Mouse (Mus musculus) ovary, adult 18-20 months (tissue): ENCODE results near the gene Cdt1.

ENCODE experiments used
- DNase-seq: peaks from one replicate; pipeline ENCODE4 v3.0.0; 2022; ENCODE audit warnings: low spot score, mixed read lengths

Gene Cdt1

DNA sequence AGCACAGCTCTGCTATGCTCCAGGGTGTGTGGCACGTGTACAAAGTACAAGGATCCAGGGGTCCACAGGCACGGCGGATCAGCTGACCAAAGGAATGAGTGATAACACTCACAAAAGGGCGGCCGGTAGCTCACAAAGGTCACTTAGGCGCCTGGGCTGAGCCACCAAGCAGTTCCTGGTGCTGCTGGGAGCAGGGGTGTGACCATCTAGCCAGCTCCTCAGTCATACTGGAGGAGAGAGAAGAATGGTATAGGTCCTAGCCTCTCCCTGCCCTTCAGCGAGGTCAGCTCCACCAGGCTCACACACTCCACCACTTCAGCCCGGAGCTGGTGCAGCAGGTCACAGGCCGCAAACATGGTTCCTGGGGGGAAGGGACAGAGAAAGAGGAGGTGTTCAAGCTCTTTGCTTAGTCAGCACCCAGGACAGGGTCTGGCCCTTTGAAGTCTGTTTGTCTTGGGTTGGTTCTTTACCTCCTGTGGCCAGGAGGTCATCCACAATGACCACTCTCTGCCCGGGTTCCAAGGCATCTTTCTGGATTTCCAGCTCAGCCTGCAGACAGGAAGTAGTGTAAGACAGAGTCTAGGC is 6.9 kb downstream of the Cdt1 start:
- no peak for DNase-seq

DNA sequence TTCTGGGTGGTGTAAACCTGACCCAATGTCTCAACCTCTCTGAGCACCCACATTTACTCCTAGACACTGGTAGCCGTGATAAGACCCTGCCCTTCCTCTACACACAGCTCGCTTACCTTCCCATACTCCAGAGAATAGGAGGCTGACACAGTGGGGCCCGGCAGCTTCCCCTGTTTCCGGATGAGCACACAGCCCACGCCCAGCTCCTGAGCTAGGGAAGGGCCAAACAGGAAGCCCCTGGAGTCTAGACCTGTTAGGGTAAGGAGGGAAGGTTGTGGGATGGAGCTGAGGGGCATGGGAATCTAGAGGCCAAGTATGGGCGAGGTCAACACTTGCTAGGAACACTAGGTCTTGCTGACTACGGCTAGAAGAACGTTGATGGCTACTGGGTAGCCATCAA is 7.5 kb downstream of the Cdt1 start:
- DNase-seq: no peak

DNA sequence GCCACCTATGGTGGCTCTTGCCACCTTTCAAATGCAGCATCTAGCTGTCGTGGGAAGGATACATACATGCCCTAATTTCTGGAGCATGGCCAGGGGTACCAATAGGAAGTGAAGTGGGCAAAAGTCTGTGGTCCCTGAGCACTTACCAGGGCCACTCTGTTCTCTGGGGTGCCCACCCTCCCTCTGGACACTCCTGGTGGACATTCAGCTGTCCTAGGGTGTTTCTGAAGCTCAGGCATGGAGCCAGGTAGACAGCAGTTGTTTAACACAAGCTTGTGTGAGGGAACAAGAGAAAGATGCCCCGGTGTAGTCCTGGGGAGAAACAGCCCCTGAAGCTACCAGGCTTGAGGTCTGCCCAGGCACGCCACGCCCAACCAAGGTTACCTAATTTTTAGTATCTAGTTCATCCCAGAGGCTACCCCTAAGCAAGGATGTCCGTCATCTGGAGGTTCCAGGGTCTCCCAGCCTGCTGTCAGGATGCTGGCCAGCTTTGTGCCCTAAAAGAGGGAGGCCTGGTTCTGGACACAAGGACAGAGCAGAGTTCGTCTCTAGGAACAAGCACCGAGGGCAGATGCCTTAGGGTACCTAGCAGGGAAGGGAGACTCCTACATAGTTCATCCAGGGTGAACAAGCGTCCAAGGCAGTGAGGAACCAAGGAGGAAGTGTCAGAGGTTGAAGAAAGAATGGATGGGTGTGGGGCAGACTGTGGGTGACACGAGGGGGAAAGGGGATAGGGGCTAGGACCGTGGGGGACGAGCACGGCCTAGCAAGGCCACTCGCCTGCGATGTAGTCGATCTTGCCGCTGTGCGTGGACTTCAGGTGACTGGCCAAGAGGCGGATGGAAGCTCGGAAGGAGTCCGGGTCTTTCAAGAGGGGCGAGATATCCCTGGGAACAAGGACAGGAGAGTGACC is 8.2 kb downstream of the Cdt1 start:
- DNase-seq: no peak

DNA sequence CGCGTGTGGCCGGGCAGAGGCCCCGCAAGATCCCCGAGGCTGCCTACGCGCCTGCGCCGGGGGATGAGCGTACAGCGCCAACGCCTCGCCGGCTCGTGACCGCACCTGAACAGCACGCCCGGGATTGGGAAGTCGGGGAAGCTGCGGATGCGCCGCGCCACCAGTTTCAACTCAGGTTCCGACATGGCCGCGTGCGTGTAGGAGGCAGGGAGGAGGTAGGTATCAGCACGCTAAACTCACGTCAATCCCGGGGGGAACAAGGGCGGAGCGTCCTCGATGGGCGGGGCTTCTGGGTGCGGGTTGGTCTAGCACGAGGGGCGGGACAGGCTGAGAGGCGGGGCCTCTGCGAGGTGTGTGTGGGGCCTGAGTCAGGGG is 8.8 kb downstream of the Cdt1 start, which contains the start of gene Aprt:
TSS of gene Aprt (minus strand) at position 262 of the 375 bp plus-strand sequence.
- peak; percentile 91 for DNase-seq

DNA sequence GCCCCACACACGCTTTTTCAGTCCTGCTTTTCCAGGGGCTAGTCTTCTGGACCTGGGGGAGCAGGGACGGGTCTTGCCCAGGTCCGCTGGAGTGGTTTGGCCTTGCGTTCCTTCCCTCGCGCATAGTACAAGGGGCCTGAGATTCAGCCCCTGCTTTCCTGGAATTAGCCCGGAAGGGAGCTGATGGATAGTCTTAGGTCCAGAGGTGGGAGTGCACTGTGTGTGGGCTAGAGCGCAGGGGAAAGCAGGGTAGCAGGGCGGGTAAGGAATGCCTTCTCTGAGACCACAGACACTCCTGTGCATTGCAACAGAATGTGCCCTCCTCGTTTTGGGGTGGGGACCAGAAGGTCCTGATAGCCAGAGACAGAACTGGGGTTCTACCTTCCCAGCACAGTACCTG is 9.3 kb downstream of the Cdt1 start:
- DNase-seq: no peak

DNA sequence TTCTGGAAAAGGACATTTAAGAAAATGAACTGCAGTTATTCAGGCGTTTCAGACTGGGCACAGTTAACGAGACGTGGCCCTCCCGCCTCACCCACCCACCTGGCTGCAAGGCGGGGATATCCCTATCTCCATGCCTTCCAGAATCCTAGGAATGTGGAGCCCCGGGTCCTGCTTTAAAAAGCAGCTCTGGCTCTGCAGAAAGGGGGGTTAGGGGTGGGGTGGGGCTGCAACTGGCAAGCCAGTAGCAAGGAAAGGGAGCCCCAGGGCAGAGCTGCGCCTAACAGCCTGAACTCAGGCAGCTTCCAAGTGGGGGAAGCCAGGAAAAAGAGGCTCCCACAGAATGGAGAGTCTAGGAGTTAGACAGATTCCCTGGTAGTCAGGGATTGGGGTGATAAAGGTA is 11.4 kb downstream of the Cdt1 start:
- no peak for DNase-seq

DNA sequence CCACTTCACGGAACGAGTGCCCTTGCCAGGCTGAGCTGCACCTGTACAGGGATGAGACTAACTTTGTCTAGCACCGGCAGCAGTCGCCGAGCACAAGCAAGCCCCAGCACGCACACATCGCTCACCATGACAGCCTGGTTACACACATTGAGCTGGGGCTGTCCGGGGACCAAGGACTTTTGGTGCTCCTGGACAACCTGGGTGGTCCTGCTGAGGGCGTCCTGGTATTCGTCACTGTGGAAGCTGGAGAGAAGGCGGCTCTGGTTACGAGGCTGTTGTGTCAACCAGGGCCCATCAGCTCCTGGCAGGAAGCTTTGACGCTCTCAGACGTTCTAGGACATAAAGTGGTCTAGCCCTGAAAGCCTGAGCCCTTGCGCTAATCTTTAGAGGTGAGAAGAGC is 13.1 kb downstream of the Cdt1 start:
- DNase-seq: no peak

DNA sequence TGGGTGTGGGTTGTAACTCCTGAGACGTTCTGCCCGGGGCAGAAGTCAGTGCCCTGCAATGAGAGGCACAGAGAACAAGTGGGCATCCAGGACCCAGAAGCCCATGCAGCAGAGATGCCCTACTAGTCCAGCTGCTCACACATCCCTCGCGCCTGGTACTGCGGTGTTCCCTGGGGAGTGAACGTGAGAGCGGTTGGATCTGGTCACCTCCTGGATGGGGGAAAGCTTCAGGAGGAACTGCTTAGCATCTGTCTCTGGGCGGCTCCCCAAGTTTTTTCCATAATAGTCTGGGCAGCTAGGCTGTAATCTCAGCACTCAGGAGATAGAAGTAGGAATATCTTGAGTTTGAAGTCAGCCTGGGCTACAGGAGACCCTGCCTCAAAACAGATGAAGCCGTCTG is 17.2 kb downstream of the Cdt1 start:
- DNase-seq: no peak

DNA sequence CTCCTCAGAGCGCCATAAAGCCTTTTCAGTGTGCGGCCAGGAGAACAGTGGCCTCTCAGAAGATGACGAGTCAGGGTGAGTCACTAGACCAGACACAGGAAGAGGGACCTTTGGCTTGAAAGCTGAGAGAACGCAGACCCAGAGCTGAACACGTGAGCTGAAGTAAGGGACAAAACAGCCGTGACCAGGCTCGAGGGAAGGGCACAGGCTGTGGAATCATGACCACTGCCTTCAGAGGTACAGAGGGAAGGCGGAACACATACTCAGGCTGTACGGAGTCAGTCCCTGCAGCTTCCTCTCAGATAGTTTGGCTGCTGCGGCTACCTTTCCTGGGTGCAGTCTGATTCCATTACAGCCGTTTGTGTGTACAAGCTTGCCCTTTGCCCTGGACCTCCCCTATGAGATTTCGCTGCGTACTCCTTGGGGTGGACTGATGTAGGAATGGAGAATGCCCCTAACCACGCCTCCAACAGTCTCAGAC is 17.6 kb downstream of the Cdt1 start:
- no peak for DNase-seq

DNA sequence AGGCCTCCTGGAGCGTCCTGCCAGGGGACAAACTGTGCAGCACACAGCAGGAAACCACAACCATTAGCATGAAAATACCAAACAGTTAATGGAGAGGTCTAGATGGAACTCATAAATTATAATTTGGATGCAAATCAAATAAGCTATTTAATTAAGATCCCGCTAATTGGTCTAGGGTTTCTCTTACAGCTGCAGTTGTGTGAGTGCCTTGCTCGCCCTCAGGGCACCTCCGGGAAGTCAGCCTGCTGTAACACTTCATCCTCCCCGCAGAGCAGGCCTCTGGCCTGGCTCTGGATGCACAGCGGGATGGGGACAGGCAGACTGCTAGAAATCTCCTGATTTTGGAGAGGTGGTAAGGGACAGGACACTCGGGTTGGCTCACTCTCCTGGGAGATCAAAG is 18.4 kb downstream of the Cdt1 start:
- DNase-seq: no peak

DNA sequence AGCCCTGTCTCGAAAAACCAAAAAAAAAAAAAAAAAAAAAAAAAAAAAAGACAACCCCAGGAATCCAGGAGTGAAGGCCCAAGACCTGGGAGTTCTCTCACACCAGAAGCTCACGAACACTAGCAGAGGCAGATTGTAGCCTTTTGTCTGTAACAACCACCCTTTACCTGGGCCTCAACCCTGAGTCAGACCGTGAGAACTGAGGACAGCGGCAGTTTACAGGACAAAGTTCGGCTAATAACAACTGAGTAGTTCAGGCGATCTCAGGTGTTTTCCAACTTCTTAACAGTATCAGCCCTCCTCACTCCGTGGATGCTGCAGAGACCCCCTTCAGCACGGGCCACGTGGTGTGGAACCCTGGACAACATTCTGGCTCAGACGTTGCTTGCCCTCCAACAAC is 18.9 kb downstream of the Cdt1 start:
- no peak for DNase-seq

DNA sequence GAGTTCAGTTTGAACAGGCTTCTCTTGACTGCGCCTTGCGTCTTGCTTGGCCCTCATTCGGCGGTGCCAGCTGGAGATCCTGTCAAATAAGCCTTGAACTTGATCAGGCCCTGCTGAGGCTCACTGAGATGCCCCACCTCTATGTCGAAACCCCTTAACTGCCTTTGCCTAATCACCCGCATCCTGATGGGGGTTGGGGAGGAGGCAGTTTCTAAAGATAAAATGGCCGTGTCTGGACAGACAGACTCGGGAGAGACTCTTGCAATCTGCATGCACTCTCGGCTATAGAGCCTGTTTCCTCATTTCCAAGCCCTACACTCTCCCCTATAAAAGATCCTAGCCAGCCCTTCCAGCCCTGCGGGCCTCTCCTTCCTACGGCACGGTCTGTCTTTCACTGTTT is 25.4 kb downstream of the Cdt1 start:
- no peak for DNase-seq

DNA sequence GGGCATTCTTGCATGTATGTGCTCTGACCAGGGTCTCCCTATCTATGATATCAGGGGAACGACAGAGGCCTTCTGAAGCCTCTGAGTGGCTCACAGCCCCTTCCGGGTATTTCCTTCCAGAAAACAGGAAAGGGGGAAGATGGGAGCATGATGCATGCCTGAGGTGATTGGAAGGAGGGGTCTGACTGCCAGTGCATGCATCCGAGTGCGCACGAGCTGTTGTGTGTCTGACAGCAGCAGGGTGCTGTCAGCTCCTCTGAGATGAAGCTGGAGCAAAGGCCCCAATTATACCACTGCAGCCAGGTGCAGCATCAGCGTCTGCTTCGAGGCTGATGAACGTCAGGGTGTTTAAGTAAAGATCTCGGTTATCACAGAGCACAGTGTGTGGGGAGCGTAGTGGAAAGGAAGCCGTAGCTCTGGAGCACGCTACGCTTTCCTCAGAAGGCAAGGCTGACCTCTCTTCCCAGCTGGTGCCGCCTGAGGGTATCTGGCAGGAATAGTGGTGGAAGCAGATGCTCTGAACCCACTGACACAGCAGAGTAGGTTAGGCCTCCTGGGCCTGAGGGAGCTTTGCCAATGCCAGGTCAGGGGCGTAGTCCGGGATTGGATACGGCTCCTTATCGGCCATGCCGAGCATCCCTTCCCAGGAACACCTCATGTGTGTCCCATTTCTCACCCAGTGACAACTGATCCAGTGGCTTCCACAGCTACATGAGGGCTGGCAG is 26.1 kb downstream of the Cdt1 start:
- no peak for DNase-seq

DNA sequence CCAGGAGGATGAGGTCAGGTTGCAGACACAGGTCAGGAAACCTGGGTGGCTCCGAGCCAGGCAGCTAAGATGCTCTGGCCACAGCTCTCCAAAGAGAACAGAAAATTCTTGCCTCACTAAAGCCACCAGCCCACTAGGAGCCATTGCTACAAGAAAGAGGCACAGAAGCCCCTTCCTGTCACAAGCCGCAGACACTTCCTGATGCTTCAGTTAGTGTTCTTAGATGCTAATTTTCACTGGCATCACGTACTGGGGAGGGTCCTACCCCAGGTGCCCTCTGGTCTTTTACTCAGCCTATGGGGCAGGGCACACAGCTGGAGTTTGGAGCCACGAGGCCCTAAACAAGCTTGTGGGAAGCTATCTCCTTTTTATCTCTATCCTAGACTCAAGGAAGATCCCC is 28.2 kb downstream of the Cdt1 start:
- DNase-seq: no peak

DNA sequence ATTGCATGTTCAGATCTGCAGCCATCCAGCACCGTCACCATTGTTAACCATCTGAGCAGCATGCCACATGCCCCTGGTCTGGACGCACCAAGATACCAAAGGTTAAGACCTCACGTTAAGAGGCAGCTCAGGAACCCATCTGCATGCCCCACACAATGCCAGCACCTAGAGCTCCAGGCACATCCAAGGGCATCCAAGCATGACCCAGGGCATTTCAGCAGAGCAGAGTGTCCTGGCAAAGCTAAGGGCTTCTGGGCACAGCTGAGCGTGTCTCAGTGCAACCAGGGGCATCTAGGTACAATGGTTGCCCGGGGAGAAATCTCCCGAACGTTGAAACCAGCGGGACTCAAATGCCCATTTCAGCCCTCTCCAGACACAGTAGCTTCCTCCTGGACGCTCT is 32.9 kb downstream of the Cdt1 start:
- no peak for DNase-seq

DNA sequence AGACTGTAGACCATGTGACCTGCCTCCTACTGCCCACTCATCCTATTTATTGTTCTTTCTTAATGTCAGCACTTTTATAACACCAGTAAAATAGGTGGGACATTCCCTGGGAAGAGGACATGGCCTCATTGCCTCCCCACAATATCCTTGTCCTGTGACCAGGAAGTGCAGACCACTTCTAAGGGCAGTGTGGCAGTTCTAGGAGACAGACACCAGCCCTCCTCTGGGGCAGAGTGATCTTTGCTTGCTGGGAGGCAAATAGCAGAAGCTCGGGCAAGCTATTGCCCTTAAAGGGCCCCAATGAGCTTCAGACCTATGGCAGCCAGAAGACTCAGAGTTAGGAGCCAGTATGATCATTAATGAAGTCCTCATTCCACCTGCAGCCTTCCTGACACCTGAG is 36.8 kb downstream of the Cdt1 start:
- DNase-seq: no peak

DNA sequence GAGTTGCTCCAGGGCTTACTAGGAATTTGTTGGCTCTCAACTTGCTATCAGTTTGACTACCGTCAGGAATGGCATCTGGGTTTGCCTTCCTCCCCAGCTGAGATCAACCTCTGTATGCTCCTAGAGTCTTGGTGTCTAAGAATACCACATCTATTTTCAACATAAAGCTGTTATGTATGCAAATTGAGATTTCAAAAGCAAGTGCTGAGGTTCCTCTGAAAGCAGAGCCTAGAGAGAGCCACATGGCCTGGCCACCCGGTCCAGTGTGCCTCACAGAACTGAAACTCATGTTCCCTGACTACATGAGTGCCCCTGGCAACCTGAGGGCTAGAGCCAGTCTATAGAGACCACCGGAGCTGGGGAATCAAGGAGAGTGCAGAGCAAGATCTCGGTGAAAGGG is 37.6 kb downstream of the Cdt1 start:
- DNase-seq: no peak

DNA sequence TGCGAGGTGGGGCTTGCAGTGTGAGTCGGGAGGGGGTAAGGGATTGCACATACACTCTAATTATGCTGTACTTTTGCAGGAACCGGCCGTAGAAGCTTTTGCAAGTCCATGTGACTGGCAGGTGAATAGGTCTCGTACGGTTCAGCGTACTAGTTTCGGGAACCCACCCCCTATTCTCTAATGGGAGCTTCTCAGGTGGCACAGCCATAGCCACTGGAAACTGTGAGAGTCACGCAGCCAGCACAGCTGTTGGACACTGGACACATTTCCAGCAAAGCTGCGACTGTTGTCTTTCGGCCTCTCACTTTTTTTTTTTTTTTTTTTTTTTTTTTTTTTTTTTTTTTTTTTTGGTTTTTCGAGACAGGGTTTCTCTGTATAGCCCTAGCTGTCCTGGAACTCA is 39.0 kb downstream of the Cdt1 start:
- DNase-seq: no peak

DNA sequence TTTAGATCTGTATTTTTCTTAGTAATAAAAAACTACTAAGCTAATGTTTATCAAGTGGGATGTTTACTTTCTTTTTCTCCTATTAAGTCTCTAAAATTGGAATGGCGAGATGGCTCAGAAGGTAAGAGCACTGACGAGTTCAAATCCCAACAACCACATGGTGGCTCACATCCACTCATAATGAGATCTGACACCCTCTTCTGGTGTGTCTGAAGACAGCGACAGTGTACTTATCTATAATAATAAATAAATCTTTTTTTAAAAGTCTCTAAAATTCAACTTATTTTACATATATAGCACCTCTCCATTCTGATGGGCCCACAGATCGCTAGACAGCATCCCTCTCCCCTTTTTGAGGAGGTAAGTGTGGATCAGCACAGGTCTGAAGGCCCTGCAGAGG is 42.4 kb downstream of the Cdt1 start:
- no peak for DNase-seq

DNA sequence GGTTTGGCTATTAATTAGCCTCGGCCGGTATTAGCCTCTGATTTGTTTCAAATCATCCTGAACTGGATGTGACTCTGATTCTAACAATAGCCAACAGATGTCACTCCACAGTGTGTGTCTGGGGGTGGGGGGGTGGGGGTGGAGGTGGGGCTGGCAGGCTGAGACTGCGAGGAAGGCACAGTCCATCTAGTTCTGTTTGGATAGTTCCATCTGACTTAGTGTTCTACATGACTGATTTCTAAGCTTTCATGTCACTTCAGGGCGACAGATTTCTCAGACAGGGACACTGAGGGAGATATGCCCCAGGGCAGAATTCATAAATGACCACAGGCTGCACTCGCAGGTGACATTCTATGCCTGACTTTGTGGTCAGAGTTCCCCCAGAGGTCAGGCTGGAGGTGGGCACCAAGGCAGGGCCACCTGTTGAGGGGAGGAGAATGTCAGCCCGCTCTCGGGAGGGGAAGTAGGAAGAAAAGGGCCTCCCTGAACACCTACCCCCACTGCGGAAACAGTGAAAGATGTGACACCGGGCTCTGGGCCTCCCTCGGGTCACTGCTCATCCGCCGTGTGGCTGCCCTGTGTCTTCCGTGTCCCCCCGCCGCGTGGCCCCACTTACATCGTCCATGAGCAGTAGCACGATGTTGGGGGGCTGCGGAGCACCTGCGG is 42.9 kb downstream of the Cdt1 start:
- no peak for DNase-seq

DNA sequence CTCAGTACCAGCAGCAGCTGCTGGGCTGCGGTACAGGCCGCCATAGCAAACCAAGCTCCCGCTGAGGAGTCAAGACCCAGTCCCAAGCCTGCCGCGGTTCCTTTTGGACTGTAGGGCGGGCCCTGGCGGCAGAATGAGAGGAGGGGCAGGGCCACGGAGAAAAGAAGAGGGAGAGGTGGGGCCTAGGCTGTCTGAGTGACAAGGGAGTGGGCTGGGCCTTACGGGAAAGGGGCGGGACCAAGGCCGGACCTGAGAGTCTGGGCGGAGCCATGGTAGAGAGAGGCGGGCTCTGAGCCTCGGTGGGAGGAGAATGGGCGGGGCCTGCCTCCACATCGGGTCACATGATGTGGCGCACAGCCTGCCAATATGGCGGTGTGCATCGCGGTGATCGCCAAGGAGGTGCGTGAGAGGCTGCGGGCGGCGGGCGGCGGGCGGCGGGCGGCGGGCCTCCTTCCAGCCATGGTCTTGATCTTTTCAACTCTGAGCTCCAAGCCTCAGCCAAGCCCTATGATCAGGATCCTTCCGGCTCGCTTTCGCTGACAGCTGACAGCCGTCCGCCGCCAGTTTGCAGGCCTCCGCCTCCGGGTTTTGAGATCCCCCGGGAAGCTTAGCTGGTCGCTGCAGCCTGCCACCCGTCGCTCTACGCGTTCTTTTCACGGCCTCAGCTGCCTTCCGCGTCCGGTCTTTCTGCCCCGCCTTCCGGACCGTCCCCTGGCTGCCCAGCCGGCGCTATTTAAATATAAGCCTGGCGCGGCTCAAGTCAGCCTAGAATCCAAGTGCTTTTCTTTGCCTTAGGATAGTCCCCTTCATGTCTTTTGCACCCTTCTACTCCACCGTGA is 43.7 kb downstream of the Cdt1 start, which contains the start of the genes Galns and Trappc2l:
TSS of gene Galns (minus strand) at position 169 of the 839 bp plus-strand sequence.
TSS of gene Trappc2l (plus strand) at position 346 of the 839 bp plus-strand sequence.
- peak; percentile 93 for DNase-seq
